Mouse (Mus musculus): Measurements from ENCODE around the gene Spen. TPM values are rescaled to one million over a fixed set of nuclear protein-coding genes. Genes with fewer than 3 reads are reported as not detected.
"Not testable (repeated sequence)": the region's sequence is repeated elsewhere in the genome, so short reads cannot be mapped to it uniquely, and the experiment has no call there.

Spen gene
- total RNA-seq, 2 experiments from 2014 or later: 51.6 to 67.6 TPM

- DNase-seq (ENCODE audit: extremely low spot score in 1 of 2, low spot score in 1 of 2): not testable (repeated sequence)
These were observed 23.0 kb upstream of the Spen start for GRCm38 (mm10) chr4:141561331-141561919.

- DNase-seq (ENCODE audit: extremely low spot score in 1 of 2, low spot score in 1 of 2): peak; percentile 51 to 83
These were observed 21.5 kb upstream of the Spen start for GRCm38 (mm10) chr4:141559898-141560263.

DNA sequence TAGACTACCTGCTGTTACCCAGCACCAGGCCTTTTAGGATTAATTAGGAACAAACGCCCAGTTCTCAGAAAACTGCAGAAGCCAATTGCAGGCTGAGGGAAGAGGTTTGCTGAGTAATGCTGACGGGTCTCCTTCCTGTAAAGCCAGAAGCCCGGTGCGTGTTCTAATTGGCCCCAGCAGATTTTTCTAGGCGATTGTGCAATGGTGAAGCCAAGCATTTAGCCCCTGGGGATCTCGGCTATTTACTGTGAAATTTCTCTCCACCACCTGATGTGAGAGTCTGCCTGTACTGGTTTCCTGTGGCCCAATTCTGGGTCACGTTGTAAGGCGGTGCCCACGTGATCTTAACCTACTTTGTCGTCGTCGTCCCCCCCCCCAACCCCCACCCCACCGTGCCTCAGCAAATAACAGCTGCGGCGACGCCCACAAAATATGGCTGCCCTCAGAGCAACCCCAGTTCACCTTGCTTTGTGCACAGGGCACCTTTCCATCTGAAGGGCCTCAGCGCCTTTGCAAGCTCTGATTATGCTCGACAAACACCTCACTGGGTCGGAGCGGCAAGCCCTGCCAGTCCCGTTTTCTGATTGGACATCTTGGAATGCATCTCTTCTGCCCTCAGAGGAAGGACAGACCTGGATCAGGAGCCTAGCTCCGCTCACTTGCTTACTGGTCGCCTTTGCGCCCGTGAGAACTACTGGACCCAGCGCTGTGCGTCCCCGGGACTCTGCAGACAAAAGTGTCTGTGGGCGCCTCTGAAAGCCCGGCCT is 20.9 kb upstream of the Spen start:
- peak; percentile 39 to 56 for DNase-seq (ENCODE audit: extremely low spot score in 1 of 2, low spot score in 1 of 2)

DNA sequence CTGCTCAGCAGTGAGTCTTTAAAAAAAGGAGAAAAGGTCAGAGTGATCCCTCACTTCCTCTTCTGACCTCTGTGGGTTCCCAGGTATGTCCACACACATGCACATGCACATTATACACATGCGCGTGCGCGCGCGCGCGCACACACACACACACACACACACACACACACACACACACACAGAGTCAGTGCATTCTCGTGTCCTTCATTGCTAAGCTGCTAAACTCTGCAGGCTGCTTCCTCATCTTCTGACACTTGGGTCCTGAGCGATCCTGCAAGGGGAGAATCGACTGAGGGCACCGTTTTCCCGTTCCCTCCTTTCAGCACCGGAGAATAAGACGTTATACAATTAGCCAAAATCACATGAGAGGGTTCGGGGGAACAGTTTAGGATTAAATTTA is 20.3 kb upstream of the Spen start:
- DNase-seq (ENCODE audit: extremely low spot score in 1 of 2, low spot score in 1 of 2): peak; percentile 10 to 15

GRCm38 (mm10) chr4:141556163-141556562 is 17.8 kb upstream of the Spen start:
- not testable (repeated sequence) for DNase-seq (ENCODE audit: extremely low spot score in 1 of 2, low spot score in 1 of 2)

DNA sequence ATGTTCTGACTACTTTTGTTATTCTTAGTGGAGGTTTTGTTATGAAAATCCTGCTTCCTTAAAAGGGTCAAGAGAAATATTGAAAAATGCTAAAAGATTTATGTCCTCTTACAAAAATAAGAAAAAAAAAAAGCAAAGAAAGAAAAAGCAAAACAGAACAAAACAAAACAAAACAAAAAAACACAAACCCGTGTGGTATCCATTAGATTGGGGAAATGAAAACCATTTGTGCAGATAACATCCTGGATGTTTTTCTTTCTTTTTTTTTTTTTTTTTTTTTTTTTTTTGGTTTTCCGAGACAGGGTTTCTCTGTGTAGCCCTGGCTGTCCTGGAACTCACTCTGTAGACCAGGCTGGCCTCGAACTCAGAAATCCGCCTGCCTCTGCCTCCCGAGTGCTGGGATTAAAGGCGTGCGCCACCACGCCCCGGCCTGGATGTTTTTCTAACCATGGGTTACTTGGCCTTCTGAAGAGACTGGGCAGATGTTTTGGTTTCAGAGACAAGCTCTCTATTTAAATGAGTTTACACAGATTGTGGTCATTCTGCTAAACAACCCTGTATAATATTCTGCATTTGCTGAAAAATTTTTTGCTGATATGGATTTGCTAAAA is 16.0 kb upstream of the Spen start:
- not testable (repeated sequence) for DNase-seq (ENCODE audit: extremely low spot score in 1 of 2, low spot score in 1 of 2)

DNA sequence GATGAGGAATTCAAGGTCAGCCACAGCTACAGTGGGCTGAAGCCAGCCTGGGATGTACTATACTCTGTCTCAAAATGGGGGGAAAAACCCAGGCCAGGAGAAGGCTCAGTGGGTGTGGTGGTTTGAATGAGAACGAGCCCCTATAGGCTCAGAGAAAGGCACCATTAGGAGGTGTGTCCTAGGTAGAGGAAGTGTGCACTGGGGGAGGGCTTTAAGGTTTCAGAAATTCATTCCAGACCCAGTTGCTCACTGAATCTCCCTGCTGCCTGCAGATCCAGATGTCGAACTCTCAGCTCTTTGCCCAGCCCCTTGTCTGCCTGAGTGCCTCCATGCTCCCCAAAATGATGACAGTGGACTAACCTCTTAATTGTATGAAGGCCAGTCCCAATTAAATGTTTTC is 14.1 kb upstream of the Spen start:
- DNase-seq (ENCODE audit: extremely low spot score in 1 of 2, low spot score in 1 of 2): no peak

DNA sequence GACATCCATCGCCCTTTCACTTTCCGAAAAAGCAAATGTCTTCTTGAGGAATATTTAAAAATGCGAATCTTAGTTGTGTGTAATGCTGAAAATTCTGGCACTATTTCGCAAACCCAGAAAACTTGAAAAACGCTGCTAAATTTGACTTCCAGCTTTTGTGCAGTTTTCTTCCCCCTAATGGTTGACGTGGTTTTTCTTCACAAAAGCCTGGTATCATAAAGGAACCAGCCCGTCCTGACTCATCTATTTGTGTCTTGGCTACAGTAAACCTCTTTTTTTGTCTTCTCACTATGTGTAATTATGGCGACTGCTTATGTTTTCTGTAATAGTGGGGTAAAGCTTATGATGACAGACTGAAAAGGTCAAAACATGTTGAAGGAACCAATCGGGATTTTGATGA is 8.9 kb upstream of the Spen start:
- DNase-seq (ENCODE audit: extremely low spot score in 1 of 2, low spot score in 1 of 2): no peak

DNA sequence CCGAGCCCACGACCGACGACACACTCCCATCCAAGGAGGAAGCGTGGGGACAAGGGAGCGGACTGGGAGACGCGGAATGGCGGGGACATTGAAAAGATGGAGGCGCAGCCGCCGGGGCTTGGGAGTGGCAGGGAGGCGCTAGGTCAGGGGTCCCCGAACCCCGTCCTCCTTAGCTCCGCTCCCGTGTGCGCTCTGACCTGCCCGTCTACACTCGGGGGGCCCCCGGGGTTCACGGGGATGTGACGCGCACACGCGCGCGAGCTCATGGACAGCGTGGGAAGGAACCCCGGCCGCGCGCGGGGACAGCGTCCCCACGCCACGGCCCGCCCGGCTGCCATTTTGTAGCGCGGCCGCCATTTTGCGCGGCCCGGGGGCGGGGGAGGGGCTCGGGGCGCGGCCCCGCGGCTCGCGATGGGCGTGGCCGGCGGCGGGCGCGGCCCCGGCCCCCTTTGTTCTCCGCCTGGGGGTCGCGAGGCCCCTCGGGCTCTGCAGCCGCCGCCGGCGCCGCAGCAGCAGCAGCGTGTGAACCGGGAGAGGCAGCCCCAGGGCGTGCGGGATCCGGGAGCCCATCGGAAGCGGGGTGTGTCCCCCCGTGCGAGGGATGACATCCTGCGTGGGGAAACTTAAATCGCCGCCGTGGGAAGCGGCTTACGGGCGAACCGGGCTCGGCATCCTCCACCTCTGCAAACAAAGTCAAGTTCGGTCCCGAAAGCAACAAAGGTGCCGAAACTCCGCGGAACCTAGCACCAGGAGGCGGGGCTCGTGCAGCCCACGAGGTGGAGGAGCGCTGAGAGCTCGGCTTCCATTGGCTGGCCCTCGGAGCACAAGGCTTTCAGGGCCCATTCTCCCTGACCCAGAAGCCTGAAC is 8.2 kb upstream of the Spen start:
- peak; percentile 69 to 74 for DNase-seq (ENCODE audit: extremely low spot score in 1 of 2, low spot score in 1 of 2)

DNA sequence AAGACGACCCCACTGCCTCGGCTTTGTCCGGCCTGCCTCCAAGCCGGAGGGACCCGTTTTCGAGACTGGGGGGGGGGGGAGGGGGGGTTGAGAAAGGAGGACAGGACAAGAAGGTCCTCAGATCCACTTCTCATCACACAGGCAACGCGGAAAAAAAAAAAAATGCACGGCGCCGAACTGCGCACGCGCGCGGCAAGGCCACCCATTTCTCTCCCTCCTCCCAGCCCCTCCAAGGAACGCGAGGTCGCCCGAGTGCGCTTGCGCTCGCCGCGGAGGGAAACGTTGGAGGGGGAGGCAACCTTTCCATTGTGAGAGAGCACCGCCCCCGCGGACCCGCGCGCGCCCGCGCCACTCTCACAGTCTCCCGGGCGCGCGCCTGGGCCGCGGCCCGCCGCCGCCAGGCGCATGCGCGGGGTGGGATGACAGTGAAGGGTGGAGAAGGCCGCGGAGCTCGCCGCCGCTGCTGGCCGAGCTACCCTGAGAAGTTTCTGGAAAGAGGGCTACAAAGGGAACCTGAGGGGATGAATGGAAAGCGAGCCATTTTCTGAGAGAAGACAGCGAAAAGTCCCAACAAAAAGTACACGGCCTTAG is 7.4 kb upstream of the Spen start:
- peak; percentile 96 to 98 for DNase-seq (ENCODE audit: extremely low spot score in 1 of 2, low spot score in 1 of 2)

DNA sequence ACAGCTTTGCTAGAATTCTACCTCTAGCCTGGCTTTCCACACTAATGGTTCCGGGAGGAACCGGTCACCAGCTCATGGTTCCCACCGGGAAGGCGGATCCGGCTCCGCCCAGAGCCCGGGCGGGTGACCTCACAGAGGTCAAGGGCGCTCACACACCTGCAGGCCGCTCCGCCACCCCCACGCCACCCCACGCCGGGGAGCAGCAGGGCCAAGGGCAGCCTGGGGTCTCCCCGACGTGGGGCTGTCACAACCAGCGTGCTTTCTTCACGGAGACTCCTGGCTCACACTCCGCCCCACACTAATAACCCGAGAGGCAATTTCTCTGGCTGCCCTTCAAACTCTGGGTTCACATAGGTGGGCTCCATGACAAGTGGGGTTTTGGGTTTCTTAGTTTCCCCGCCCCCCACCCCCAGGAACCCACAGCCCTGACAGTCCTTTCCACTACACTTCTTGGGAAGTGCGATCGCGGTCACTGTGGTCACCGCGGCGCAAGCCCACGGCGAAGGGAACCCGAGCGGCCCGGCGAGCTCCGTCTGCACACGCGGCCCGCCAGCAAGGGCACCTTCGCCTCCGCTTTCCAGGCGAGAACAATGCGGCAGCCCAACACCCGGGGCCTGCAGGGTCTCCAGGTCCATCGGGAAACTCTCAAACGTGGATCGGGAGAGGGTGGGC is 6.8 kb upstream of the Spen start:
- DNase-seq (ENCODE audit: extremely low spot score in 1 of 2, low spot score in 1 of 2): peak; percentile 40 to 42

GRCm38 (mm10) chr4:141544536-141544935 is 6.1 kb upstream of the Spen start:
- DNase-seq (ENCODE audit: extremely low spot score in 1 of 2, low spot score in 1 of 2): no peak

- no peak for DNase-seq (ENCODE audit: extremely low spot score in 1 of 2, low spot score in 1 of 2)
These were observed 5.2 kb upstream of the Spen start for GRCm38 (mm10) chr4:141543593-141543992.

- DNase-seq (ENCODE audit: extremely low spot score in 1 of 2, low spot score in 1 of 2): peak in 1 of 2 experiments; percentile 18
These were observed 3.5 kb upstream of the Spen start for GRCm38 (mm10) chr4:141541851-141542250.

- no peak for DNase-seq (ENCODE audit: extremely low spot score in 1 of 2, low spot score in 1 of 2)
These were observed 2.4 kb upstream of the Spen start for GRCm38 (mm10) chr4:141540844-141541243.

DNA sequence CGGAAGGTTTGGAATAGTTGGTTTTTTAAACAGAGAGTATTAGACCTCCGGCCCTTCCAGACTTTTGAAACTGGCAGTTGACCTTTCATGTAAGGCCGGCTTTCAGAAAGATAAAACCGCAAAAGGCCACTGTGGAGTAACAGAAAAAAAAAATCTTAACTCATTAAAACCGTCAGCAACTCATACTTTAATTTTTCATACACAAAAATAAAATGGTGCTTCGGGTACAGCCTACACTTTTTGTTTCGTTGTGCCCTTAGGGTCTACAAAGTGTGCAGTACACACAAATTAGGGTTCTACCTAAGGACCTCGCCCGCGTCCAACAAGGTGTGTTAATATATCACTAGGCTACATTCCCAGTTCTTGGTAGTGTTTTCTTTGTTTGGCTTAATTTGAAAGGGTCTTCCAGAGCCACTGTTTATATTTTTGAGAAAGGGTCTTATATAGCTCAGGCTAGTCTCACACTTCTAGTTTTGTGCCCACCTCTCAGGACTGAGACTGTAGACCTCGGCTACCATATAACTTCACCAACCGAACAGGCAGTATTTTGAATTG is 893 bp upstream of the Spen start:
- DNase-seq (ENCODE audit: extremely low spot score in 1 of 2, low spot score in 1 of 2): no peak

GRCm38 (mm10) chr4:141537706-141538407 is 540 bp downstream of the Spen start:
- DNase-seq (ENCODE audit: extremely low spot score in 1 of 2, low spot score in 1 of 2): peak; percentile 27 to 30

DNA sequence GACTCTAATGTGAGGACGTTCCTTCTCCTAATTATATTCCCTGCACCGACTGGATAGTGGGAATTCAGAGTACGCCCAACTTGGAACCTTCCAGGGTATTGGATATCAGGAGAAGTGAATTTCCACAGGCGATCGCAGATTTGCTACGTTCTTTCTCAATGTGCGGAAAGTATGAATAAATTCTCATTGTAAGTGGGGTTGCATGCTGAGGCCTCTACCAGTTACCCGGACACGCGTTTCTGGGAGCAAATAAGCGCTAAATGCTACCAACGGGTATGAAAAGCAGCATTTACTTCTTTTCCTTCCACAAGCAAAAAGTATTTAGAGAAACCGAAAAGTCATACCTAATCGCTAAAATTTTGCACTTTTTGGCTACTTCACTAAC is 1.2 kb downstream of the Spen start:
- no peak for DNase-seq (ENCODE audit: extremely low spot score in 1 of 2, low spot score in 1 of 2)

Measured in layer of hippocampus, postnatal 25 days (tissue).